Mouse (Mus musculus): Measurements from ENCODE around the gene Apol8. TPM values are rescaled to one million over a fixed set of nuclear protein-coding genes. Genes with fewer than 3 reads are reported as not detected.

Gene Apol8
- polyA plus RNA-seq (2012; fragmentation: generic; extraction: Trizol), result 0.46 TPM
- long read RNA-seq, experiment 1, result 0 reads
- long read RNA-seq, experiment 2, partial matches to known transcripts, result 0 of 1 reads
- long read RNA-seq, experiment 2, other reads (novel, unspliced or antisense), result 1 of 1 reads

DNA sequence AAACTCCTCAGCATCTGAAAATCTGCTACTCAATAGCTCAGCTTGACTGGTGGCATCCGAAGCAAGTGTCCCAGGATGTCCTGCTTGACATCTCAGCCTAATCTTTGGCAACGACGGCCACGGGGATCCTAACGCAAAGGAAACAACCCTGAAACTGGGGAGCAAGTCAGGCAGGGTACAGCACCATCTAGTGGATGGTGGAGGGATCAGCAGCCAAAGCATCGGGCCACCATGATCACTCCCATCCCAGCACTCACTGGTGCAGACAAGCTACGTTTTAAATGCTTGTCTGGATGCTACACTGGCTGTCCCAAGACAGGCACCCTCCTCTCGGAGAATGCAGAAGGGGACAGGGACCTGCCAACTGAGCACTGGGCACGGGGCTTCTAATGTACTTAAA, at the start of gene Apol8:
Gene Apol8, minus strand, starts transcription at position 156 of the 400 bp plus-strand sequence.
- no peaks in the 10 kb centered on the region for H3K79me3 ChIP-seq (ENCODE audit: low read depth)
- H3K4me3 ChIP-seq (ENCODE audit: insufficient read depth, poor library complexity, severe bottlenecking), result no peak within 1 kb of the TSS
- peaks cover 29% of the 10 kb centered on the region for H3K36me3 ChIP-seq (ENCODE audit: control insufficient read depth, insufficient read depth)
- H3K79me2 ChIP-seq (ENCODE audit: control insufficient read depth, insufficient read depth), result no peaks in the 10 kb centered on the region
- TF ChIP-seq FOSL1 (IDR thresholded peaks at IDR 0.05; ENCODE audit: insufficient read depth, low read length, poor library complexity, severe bottlenecking) (no peak), CTCF (IDR thresholded peaks at IDR 0.05; ENCODE audit: control insufficient read depth, insufficient read depth, insufficient read length) (peak; percentile 96)
- no peak within 1 kb of the TSS for H3ac ChIP-seq (ENCODE audit: control insufficient read depth, insufficient read length, low read depth)
- no peaks in the 10 kb centered on the region for H3K27me3 ChIP-seq (ENCODE audit: control insufficient read depth, insufficient read depth, insufficient read length)

DNA sequence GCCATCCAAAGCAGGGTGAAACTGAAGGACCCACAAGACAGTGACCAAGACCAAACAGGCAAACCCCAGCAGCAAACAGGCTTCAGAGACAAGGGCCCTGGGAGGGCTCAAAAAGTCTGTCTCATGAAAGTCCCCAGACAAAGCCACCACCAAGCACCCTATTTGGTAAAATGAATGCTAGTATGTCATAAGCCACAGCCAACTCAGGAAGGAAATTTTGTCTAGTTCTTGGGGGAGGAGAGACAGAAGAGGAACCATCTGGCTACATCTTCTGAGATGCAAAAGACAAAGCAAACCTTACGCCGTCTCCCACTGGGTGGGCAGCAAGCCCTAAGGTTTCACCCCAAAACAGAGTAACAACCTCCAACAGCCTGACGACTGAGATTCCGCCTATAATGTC, 48.9 kb upstream of the Apol8 start:
- no peak for TF ChIP-seq USF1 (IDR thresholded peaks at IDR 0.05; ENCODE audit: low read depth)
- no peak for TF ChIP-seq FOSL1 (IDR thresholded peaks at IDR 0.05; ENCODE audit: insufficient read depth, low read length, poor library complexity, severe bottlenecking)
- no peak for TF ChIP-seq CTCF (IDR thresholded peaks at IDR 0.05; ENCODE audit: control insufficient read depth, insufficient read depth, insufficient read length)
- no peak for TF ChIP-seq CEBPB (IDR thresholded peaks at IDR 0.05; ENCODE audit: low read depth)
- no peak for TF ChIP-seq MAX (IDR thresholded peaks at IDR 0.05)

DNA sequence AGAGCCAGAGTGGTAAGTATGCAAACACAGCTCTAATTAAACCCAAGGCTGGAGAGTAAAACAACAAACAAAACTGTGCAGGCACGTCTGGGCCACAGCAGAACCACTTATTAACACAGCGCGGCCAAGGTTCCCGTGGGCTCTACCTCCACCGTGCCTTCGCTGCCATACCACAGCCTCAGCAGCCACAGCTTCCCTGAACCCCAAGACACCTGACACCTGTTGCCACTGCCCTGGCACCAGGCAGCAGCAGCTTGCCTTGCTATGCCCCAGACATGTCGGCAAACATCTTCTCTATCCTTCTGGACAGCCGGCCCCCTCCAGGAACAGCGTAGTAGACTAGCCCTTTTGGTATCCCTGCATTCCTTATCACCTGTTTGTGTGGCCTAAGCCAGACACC, 48.1 kb upstream of the Apol8 start:
- TF ChIP-seq CEBPB (IDR thresholded peaks at IDR 0.05; ENCODE audit: low read depth) (no peak), MAX (IDR thresholded peaks at IDR 0.05) (no peak), USF1 (IDR thresholded peaks at IDR 0.05; ENCODE audit: low read depth) (no peak), MYOG (IDR thresholded peaks at IDR 0.05; ENCODE audit: control insufficient read depth, extremely low read depth, insufficient read length) (no peak), FOSL1 (IDR thresholded peaks at IDR 0.05; ENCODE audit: insufficient read depth, low read length, poor library complexity, severe bottlenecking) (no peak), MYOD1 (IDR thresholded peaks at IDR 0.05; ENCODE audit: control insufficient read depth, insufficient read length, low read depth) (no peak)
- H3K36me3 ChIP-seq (ENCODE audit: control insufficient read depth, insufficient read depth), result peaks cover 94% of the 10 kb centered on the region
- peaks cover 92% of the 10 kb centered on the region for H3K79me3 ChIP-seq (ENCODE audit: low read depth)

More for the DNA sequence above, 48.9 kb upstream of the Apol8 start:
- peaks cover 96% of the 10 kb centered on the region for H3K36me3 ChIP-seq (ENCODE audit: control insufficient read depth, insufficient read depth)
- peaks cover 94% of the 10 kb centered on the region for H3K79me3 ChIP-seq (ENCODE audit: low read depth)
- peaks cover 100% of the 10 kb centered on the region for H3K79me2 ChIP-seq (ENCODE audit: control insufficient read depth, insufficient read depth)
- peak overlapping the region; percentile 60 for H3ac ChIP-seq (ENCODE audit: control insufficient read depth, insufficient read length, low read depth)
- no peak overlapping the region for H3K4me3 ChIP-seq (ENCODE audit: insufficient read depth, poor library complexity, severe bottlenecking)
- no peaks in the 10 kb centered on the region for H3K27me3 ChIP-seq (ENCODE audit: control insufficient read depth, insufficient read depth, insufficient read length)

DNA sequence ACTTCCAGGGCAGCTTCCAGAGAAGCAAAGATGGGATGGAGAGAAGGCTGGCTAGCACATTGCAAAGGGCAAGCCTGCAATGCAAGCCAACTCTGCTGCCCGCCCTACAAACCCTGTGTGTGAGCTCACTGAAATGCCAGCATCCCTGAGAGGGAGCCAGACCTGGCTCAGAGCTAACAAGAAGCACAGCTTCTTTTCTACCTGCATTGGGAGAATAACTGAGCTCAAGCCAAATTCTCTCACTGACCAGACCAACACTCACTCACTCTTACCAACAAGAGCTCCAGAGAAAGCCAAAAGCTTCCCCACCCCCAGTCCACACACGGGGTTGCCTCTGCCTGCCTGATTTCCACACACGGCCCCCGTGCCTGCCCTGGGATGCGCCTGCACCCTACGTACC, 47.7 kb upstream of the Apol8 start:
- Histone ChIP-seq H3K4me3 (ENCODE audit: insufficient read depth, poor library complexity, severe bottlenecking) (no peak overlapping the region), H3K36me3 (ENCODE audit: control insufficient read depth, insufficient read depth) (peaks cover 93% of the 10 kb centered on the region), H3K27me3 (ENCODE audit: control insufficient read depth, insufficient read depth, insufficient read length) (no peaks in the 10 kb centered on the region), H3K79me3 (ENCODE audit: low read depth) (peaks cover 92% of the 10 kb centered on the region), H3ac (ENCODE audit: control insufficient read depth, insufficient read length, low read depth) (peak overlapping the region; percentile 12), H3K79me2 (ENCODE audit: control insufficient read depth, insufficient read depth) (peaks cover 100% of the 10 kb centered on the region)
- TF ChIP-seq MYOG (IDR thresholded peaks at IDR 0.05; ENCODE audit: control insufficient read depth, extremely low read depth, insufficient read length) (no peak), MAX (IDR thresholded peaks at IDR 0.05) (no peak), MYOD1 (IDR thresholded peaks at IDR 0.05; ENCODE audit: control insufficient read depth, insufficient read length, low read depth) (no peak), CTCF (IDR thresholded peaks at IDR 0.05; ENCODE audit: control insufficient read depth, insufficient read depth, insufficient read length) (no peak), CEBPB (IDR thresholded peaks at IDR 0.05; ENCODE audit: low read depth) (no peak), USF1 (IDR thresholded peaks at IDR 0.05; ENCODE audit: low read depth) (no peak), FOSL1 (IDR thresholded peaks at IDR 0.05; ENCODE audit: insufficient read depth, low read length, poor library complexity, severe bottlenecking) (no peak)

More for the DNA sequence above, 48.1 kb upstream of the Apol8 start:
- peak overlapping the region; percentile 39 for H3ac ChIP-seq (ENCODE audit: control insufficient read depth, insufficient read length, low read depth)
- H3K79me2 ChIP-seq (ENCODE audit: control insufficient read depth, insufficient read depth), result peaks cover 100% of the 10 kb centered on the region
- H3K4me3 ChIP-seq (ENCODE audit: insufficient read depth, poor library complexity, severe bottlenecking), result no peak overlapping the region
- H3K27me3 ChIP-seq (ENCODE audit: control insufficient read depth, insufficient read depth, insufficient read length), result no peaks in the 10 kb centered on the region

DNA sequence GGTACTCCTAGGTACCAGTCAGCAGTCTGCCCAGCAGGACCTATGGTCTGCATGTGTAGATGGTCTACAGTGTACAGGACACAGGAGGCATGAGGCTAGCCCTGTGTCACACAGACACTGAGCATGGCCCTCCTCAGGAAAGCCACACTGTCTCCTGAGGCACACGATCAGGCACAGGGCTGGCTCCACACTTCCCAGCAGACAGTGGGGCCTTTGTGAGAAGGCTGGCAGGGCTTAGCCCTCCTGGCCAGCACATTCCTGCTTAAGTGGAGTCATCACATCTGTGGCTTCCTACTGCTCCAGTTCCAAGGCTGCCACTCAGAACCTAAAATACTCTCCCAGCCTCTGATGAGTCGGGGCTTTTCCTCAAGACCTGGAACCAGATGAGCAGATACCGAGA, 46.9 kb upstream of the Apol8 start:
- Histone ChIP-seq H3ac (ENCODE audit: control insufficient read depth, insufficient read length, low read depth) (peak overlapping the region; percentile 74), H3K36me3 (ENCODE audit: control insufficient read depth, insufficient read depth) (peaks cover 86% of the 10 kb centered on the region), H3K4me3 (ENCODE audit: insufficient read depth, poor library complexity, severe bottlenecking) (no peak overlapping the region), H3K79me2 (ENCODE audit: control insufficient read depth, insufficient read depth) (peaks cover 100% of the 10 kb centered on the region), H3K79me3 (ENCODE audit: low read depth) (peaks cover 88% of the 10 kb centered on the region), H3K27me3 (ENCODE audit: control insufficient read depth, insufficient read depth, insufficient read length) (no peaks in the 10 kb centered on the region)
- TF ChIP-seq MYOD1 (IDR thresholded peaks at IDR 0.05; ENCODE audit: control insufficient read depth, insufficient read length, low read depth), result peak; percentile 27
- no peak for TF ChIP-seq CTCF (IDR thresholded peaks at IDR 0.05; ENCODE audit: control insufficient read depth, insufficient read depth, insufficient read length)
- TF ChIP-seq FOSL1 (IDR thresholded peaks at IDR 0.05; ENCODE audit: insufficient read depth, low read length, poor library complexity, severe bottlenecking), result no peak
- peak; percentile 85 for TF ChIP-seq MAX (IDR thresholded peaks at IDR 0.05)
- no peak for TF ChIP-seq MYOG (IDR thresholded peaks at IDR 0.05; ENCODE audit: control insufficient read depth, extremely low read depth, insufficient read length)

DNA sequence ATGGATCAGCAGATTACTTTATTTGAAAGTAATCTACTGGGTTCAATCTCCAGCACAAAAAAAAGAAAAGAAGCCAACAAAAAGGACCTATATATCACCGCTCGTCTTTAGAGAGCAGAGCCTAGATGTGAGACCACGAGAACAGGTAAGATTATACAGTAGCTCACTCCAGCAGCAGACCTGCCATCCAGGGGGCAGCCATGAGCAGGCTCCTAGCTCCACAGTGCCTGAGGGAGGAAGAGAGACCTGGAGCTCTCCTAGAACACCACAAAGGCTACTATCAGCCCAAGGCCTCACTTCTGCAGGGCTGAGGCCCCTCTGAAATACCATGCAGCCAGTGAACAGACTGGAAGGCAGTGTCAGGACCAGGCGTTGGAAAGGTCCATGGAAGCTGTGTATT, 46.2 kb upstream of the Apol8 start:
- Histone ChIP-seq H3K36me3 (ENCODE audit: control insufficient read depth, insufficient read depth) (peaks cover 81% of the 10 kb centered on the region), H3ac (ENCODE audit: control insufficient read depth, insufficient read length, low read depth) (peak overlapping the region; percentile 21), H3K79me2 (ENCODE audit: control insufficient read depth, insufficient read depth) (peaks cover 100% of the 10 kb centered on the region), H3K4me3 (ENCODE audit: insufficient read depth, poor library complexity, severe bottlenecking) (no peak overlapping the region), H3K79me3 (ENCODE audit: low read depth) (peaks cover 87% of the 10 kb centered on the region), H3K27me3 (ENCODE audit: control insufficient read depth, insufficient read depth, insufficient read length) (no peaks in the 10 kb centered on the region)
- no peak for TF ChIP-seq MYOD1 (IDR thresholded peaks at IDR 0.05; ENCODE audit: control insufficient read depth, insufficient read length, low read depth)
- TF ChIP-seq FOSL1 (IDR thresholded peaks at IDR 0.05; ENCODE audit: insufficient read depth, low read length, poor library complexity, severe bottlenecking), result no peak
